Mouse (Mus musculus): Measurements from ENCODE around the gene Echs1. TPM values are rescaled to one million over a fixed set of nuclear protein-coding genes. Genes with fewer than 3 reads are reported as not detected.
A peak's percentile ranks its signal among the peaks of the same experiment; 100 is the strongest.

The Echs1 gene
- polyA plus RNA-seq, 1 experiment from 2014 or later = 186 TPM

DNA sequence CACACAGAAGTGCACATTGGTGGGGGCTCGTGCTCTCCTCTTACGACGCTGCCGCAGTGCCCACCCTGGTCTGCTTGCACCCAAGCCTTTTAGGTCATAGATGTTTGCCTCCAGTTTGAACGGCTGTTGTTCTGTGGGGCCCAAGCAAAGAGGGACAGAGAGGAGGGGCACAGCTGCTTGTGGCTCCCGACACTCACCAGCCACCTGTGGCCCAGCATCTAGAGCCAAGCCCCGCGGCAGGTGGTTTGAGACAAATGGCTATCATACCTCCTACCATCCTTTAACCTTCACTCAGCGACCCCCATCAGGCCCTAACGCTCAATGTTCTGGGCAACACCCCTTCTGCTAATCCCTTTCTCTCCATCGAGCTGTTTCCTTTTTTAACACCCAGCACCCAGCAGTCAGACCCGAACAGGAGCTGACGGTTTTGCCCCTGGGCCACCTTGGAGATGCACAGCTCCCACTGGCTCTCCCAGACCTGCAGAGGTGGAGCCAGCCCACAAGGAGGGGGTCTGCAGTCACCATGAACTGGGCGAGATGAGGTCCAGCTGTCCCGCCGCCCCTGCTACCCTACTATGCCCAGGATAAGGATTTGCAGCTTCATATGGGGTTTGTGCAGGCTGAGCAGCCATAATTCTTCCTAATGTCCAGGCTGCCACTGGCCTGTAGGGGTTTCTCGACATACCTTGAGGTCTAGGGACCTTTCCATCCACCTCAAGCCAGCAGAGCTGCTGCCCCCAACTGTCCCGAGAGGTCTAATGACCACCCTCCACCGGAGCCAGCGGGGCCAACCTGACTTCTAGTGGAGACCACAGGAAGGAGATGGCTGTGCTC is 34.7 kb downstream of the Echs1 start:
- Histone ChIP-seq H3K4me3 (ENCODE audit: low read length) (no peak overlapping the region), H3K27ac (ENCODE audit: low read depth, low read length) (no peak overlapping the region), H3K4me1 (ENCODE audit: control insufficient read depth, insufficient read depth, low read length) (peaks cover 3% of the 10 kb centered on the region; the same call in 1 of the 2 replicates), H3K9me3 (ENCODE audit: control insufficient read depth, low read length) (no peaks in the 10 kb centered on the region), H3K36me3 (ENCODE audit: control insufficient read depth, insufficient read depth, low read length) (no peaks in the 10 kb centered on the region), H3K4me2 (replicated peaks; ENCODE audit: low read depth, low read length) (no peak overlapping the region; the same call in 1 of the 2 replicates), H3K27me3 (ENCODE audit: control insufficient read depth, insufficient read depth, low read length) (peaks cover 37% of the 10 kb centered on the region), H3K9ac (ENCODE audit: low read depth, low read length) (no peak overlapping the region)
- ATAC-seq (ENCODE audit: low FRiP score, low TSS enrichment) = peak; percentile 29; the same call in 1 of the 2 replicates
- WGBS = 13% methylated on average over 20 of the region's 20 CpGs

DNA sequence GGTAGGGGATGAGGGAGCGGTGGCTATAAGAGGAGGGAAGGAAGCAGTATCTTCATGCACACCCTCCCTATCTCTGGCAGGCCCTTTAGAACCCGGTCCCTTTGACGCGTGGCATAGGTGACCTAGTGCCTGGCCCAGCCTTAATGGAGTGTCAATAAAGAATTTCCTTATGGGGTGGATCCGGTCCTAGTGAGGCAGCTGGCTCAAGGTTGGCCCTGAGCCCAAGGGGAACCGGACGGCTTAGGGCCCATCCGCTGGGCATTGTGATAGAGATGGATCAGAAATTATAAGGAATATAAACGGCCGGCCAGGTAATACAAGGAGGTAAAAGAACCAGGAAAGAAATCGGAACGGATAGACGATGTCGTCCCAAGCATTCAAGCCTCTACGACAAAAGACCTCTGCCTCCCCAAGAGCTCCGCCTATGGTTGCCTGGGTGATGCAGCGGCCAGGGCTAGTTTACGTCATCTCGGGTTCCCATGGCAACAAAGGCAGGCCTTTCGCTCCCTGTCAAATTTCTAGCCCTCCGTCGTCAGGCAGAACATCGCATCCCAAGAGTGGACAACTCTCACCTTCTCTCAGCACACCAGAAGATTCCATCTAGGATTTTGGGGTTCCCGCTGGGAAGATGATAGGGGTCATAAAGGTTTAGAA is 35.6 kb downstream of the Echs1 start:
- Histone ChIP-seq H3K4me1 (ENCODE audit: control insufficient read depth, insufficient read depth, low read length) (peaks cover 3% of the 10 kb centered on the region; the same call in 1 of the 2 replicates), H3K27me3 (ENCODE audit: control insufficient read depth, insufficient read depth, low read length) (peaks cover 37% of the 10 kb centered on the region), H3K4me3 (ENCODE audit: low read length) (0 out of 2 replicates have a peak overlapping the region, but pooled peaks have one; percentile 0), H3K9ac (ENCODE audit: low read depth, low read length) (no peak overlapping the region), H3K4me2 (replicated peaks; ENCODE audit: low read depth, low read length) (peak overlapping the region; percentile 19; the same call in 1 of the 2 replicates), H3K27ac (ENCODE audit: low read depth, low read length) (no peak overlapping the region), H3K36me3 (ENCODE audit: control insufficient read depth, insufficient read depth, low read length) (no peaks in the 10 kb centered on the region), H3K9me3 (ENCODE audit: control insufficient read depth, low read length) (no peaks in the 10 kb centered on the region)
- ATAC-seq (ENCODE audit: low FRiP score, low TSS enrichment) = 0 out of 2 replicates have a peak, but pooled peaks have one; percentile 50
- WGBS = 5% methylated on average over 24 of the region's 24 CpGs

DNA sequence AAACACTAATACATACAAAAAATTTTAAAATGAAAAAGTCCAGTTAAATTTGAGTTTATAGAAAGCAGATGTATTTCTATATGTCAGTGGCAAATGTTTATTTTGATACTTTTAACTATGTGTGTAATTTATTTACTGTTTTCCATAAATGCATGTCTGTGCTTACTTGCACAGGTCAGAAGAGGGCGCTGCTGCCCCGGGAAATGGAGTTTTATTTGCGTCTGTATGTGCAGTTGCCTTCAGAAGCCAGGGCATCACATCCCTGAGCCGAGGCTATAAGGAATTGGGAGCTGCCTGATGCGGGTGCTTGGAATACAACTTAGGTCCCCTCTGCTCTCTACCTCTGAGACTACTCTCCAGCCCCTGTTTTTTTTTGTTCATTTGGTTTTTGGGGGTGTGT is 37.6 kb downstream of the Echs1 start:
- Histone ChIP-seq H3K36me3 (ENCODE audit: control insufficient read depth, insufficient read depth, low read length) (no peaks in the 10 kb centered on the region), H3K4me3 (ENCODE audit: low read length) (no peak overlapping the region), H3K4me1 (ENCODE audit: control insufficient read depth, insufficient read depth, low read length) (peaks cover 3% of the 10 kb centered on the region; the same call in 1 of the 2 replicates), H3K9ac (ENCODE audit: low read depth, low read length) (no peak overlapping the region), H3K4me2 (replicated peaks; ENCODE audit: low read depth, low read length) (no peak overlapping the region), H3K27ac (ENCODE audit: low read depth, low read length) (no peak overlapping the region), H3K27me3 (ENCODE audit: control insufficient read depth, insufficient read depth, low read length) (peaks cover 37% of the 10 kb centered on the region), H3K9me3 (ENCODE audit: control insufficient read depth, low read length) (no peaks in the 10 kb centered on the region)
- no peak for ATAC-seq (ENCODE audit: low FRiP score, low TSS enrichment)
- WGBS = 6% methylated on average over 5 of the region's 5 CpGs

DNA sequence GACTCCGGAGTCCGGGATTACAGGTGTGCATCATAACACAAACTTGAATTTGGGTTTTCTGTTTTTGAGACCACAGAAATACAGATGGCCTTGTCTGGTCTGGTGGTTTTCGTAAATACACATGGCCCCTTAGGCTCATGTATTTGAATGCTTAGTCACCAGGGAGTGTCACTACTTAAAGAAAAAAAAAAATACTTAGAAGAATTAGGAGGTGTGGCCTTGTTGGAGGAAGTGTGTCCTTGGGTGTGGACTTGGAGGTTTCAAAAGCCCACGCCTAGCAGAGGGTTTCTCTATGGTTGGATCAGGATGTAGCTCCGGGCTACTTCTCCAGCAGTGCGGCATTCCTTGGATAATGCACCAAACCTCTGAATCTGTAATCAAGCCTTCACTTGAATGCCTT is 38.6 kb downstream of the Echs1 start:
- Histone ChIP-seq H3K4me2 (replicated peaks; ENCODE audit: low read depth, low read length) (no peak overlapping the region), H3K4me3 (ENCODE audit: low read length) (no peak overlapping the region), H3K9ac (ENCODE audit: low read depth, low read length) (no peak overlapping the region), H3K9me3 (ENCODE audit: control insufficient read depth, low read length) (no peaks in the 10 kb centered on the region), H3K27me3 (ENCODE audit: control insufficient read depth, insufficient read depth, low read length) (peaks cover 37% of the 10 kb centered on the region), H3K27ac (ENCODE audit: low read depth, low read length) (no peak overlapping the region), H3K36me3 (ENCODE audit: control insufficient read depth, insufficient read depth, low read length) (no peaks in the 10 kb centered on the region), H3K4me1 (ENCODE audit: control insufficient read depth, insufficient read depth, low read length) (peaks cover 3% of the 10 kb centered on the region; the same call in 1 of the 2 replicates)
- 77% methylated on average over 6 of the region's 6 CpGs for WGBS
- no peak for ATAC-seq (ENCODE audit: low FRiP score, low TSS enrichment)

DNA sequence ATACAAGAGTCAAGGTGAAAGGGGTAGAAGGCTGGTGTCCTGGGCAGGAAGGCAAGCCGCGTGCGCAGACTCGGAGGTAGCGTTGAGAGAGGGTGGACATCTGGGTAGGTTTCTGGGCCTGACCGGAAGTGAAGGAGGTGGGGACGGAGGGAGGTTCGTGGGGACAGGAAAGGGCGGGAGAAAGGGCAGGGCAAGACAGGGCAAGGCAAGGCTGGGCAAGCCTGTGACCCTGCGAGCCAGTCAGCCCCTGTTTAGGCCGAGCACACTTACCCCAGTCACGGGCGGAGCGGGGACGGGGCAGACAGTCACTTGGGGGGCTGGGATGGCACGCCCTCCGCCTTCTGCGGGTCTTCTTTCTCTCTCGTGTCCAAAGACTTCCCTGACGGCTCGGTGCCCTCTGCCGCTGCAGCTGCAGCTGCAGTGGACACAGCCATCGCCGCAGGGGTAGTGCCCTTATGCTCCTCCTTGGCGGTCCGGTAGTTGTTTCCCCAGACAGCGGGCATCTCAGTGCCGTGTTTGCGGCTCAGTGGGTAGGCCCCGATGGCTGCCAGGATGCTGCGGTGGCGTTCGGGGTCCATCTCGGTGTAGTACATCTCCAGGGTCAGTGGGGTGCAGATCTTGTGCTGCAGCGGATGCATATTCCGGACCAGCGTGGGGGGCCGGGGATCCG is 46.1 kb downstream of the Echs1 start:
- Histone ChIP-seq H3K4me1 (ENCODE audit: control insufficient read depth, insufficient read depth, low read length) (no peaks in the 10 kb centered on the region), H3K27ac (ENCODE audit: low read depth, low read length) (no peak overlapping the region), H3K9ac (ENCODE audit: low read depth, low read length) (peak overlapping the region; percentile 47; the same call in 1 of the 2 replicates), H3K27me3 (ENCODE audit: control insufficient read depth, insufficient read depth, low read length) (no peaks in the 10 kb centered on the region), H3K4me2 (replicated peaks; ENCODE audit: low read depth, low read length) (peak overlapping the region; percentile 45), H3K9me3 (ENCODE audit: control insufficient read depth, low read length) (no peaks in the 10 kb centered on the region), H3K4me3 (ENCODE audit: low read length) (peak overlapping the region; percentile 31), H3K36me3 (ENCODE audit: control insufficient read depth, insufficient read depth, low read length) (no peaks in the 10 kb centered on the region)
- peak; percentile 68 for ATAC-seq (ENCODE audit: low FRiP score, low TSS enrichment)
- 34% methylated on average over 39 of the region's 39 CpGs for WGBS

DNA sequence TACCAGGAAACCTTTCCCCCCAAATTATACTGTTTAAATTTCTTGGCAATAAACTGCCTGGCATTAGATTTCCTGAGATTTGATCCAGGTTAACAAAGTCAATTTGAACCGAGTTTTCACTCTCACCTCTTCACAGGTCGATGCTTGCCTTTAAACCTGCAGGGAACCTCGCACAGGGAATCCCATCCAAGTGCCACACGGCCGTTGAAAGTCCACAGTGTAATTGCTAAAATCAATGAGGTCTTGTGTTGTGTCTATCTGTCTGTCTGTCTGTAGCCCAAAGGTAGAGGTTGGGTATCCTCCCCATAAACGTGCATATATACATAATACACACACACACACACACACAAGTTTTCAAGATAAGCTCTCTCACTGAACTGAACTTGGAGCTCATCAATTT is 48.9 kb downstream of the Echs1 start:
- no peak overlapping the region for H3K27ac ChIP-seq (ENCODE audit: low read depth, low read length)
- no peak for ATAC-seq (ENCODE audit: low FRiP score, low TSS enrichment)

DNA sequence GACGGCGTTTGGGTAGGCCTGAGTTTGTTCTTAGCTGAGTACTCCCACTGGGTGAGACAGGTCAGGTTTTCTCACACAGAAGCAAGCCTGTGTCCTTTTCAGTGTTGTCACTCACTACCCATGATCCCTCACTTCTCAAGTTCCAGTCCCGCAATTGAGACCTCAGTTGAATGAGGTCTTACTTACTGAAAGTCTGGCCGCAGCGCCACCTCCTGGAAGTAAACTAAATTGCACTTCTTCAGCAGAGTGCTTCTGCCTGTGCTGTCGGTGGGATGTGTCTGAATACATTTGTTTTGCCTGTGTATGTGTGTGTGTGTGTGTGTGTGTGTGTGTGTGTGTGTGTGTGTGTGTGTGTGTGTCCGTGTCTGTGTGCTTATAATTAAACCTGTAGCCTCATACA is 53.2 kb downstream of the Echs1 start:
- Histone ChIP-seq H3K27ac (ENCODE audit: low read depth, low read length) (no peak overlapping the region), H3K9me3 (ENCODE audit: control insufficient read depth, low read length) (no peaks in the 10 kb centered on the region), H3K27me3 (ENCODE audit: control insufficient read depth, insufficient read depth, low read length) (peaks cover 44% of the 10 kb centered on the region), H3K4me3 (ENCODE audit: low read length) (no peak overlapping the region), H3K36me3 (ENCODE audit: control insufficient read depth, insufficient read depth, low read length) (no peaks in the 10 kb centered on the region), H3K9ac (ENCODE audit: low read depth, low read length) (no peak overlapping the region), H3K4me1 (ENCODE audit: control insufficient read depth, insufficient read depth, low read length) (peaks cover 11% of the 10 kb centered on the region; the same call in 1 of the 2 replicates), H3K4me2 (replicated peaks; ENCODE audit: low read depth, low read length) (no peak overlapping the region)
- 22% methylated on average over 7 of the region's 7 CpGs for WGBS
- no peak; the same call in 1 of the 2 replicates for ATAC-seq (ENCODE audit: low FRiP score, low TSS enrichment)

More for the DNA sequence above, 48.9 kb downstream of the Echs1 start:
- H3K27me3 ChIP-seq (ENCODE audit: control insufficient read depth, insufficient read depth, low read length) = peaks cover 11% of the 10 kb centered on the region
- no peaks in the 10 kb centered on the region for H3K9me3 ChIP-seq (ENCODE audit: control insufficient read depth, low read length)
- no peaks in the 10 kb centered on the region for H3K4me1 ChIP-seq (ENCODE audit: control insufficient read depth, insufficient read depth, low read length)
- H3K36me3 ChIP-seq (ENCODE audit: control insufficient read depth, insufficient read depth, low read length) = no peaks in the 10 kb centered on the region
- H3K9ac ChIP-seq (ENCODE audit: low read depth, low read length) = no peak overlapping the region
- H3K4me2 ChIP-seq (replicated peaks; ENCODE audit: low read depth, low read length) = no peak overlapping the region
- no peak overlapping the region for H3K4me3 ChIP-seq (ENCODE audit: low read length)
- WGBS = 62% methylated on average over 6 of the region's 6 CpGs

DNA sequence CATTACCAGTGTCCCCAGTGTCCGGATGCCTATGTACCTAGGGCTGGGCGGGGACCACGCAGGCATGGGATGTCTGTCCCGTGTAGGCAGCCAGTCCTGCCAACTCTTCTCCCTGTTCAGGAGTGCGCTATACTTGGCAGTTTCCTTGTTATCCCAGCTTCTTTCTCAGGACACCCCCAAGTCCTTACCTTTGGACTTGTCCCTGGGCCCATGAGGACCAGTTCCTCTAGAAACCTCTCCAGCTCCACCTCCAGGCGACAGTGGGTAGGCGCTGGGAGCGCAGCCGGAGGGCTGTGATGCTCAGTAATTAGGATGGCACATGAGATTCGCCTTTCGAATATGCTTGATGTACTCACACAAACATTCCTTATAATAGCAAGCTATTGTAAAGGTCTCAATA is 54.0 kb downstream of the Echs1 start:
- H3K9ac ChIP-seq (ENCODE audit: low read depth, low read length) = no peak overlapping the region
- no peak overlapping the region for H3K4me3 ChIP-seq (ENCODE audit: low read length)
- no peaks in the 10 kb centered on the region for H3K36me3 ChIP-seq (ENCODE audit: control insufficient read depth, insufficient read depth, low read length)
- H3K27me3 ChIP-seq (ENCODE audit: control insufficient read depth, insufficient read depth, low read length) = peaks cover 52% of the 10 kb centered on the region
- no peak overlapping the region for H3K4me2 ChIP-seq (replicated peaks; ENCODE audit: low read depth, low read length)
- H3K27ac ChIP-seq (ENCODE audit: low read depth, low read length) = no peak overlapping the region
- ATAC-seq (ENCODE audit: low FRiP score, low TSS enrichment) = peak; percentile 37; the same call in 1 of the 2 replicates
- 14% methylated on average over 11 of the region's 11 CpGs for WGBS
- H3K9me3 ChIP-seq (ENCODE audit: control insufficient read depth, low read length) = no peaks in the 10 kb centered on the region
- H3K4me1 ChIP-seq (ENCODE audit: control insufficient read depth, insufficient read depth, low read length) = peaks cover 13% of the 10 kb centered on the region; the same call in 1 of the 2 replicates
